Mouse (Mus musculus): Measurements from ENCODE around the gene Irf2bpl. TPM values are rescaled to one million over a fixed set of nuclear protein-coding genes. Genes with fewer than 3 reads are reported as not detected.
A peak's percentile ranks its signal among the peaks of the same experiment; 100 is the strongest.

Gene Irf2bpl
- 20.3 and 34.2 TPM in 2 replicates for polyA plus RNA-seq (2016; fragmentation: Nextera tagmentation; extraction: Ambion mirVana)

DNA sequence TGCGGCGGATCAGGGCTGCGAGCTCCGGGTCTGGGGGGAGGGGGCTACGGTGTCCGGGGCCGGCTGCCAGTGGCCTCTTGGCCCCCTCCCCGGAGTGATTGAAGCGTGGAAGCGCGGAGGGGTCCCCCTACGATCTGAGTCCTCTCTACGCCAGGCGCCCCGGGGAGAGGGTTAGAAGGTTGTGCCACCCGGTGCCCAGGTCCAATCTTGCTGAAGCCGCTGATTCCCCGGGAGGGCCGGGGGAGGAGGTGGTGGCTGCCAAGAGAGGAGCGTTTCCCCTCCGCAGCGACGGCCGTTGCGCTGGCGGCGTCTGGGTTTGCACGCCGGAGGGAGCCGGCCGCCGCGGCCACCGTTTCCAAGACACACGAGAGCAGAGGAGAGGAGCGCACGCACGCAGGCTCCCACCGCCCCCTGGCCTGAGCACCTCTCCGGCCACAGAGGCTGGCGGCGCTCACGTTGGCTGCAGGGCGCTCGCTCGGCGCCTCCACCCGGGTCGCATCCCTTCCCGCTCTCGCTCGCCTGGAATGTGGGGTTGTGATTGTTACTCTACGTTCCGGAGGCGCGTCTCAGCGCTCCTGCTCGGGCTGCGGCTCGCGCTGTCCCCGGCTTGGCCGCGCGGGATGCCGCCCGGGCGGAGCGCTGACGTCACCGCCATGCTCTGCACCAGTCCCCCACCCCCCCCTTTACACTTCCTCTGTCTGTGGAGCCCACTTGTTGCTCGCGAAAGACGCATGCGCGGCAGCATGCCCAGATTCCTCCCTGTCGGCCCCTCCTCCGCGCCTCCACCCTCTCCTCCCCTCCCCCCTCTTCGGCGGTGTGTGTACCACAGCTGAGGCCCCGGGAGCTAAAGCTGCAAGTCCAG lies at the start of gene Irf2bpl:
TSS of gene Irf2bpl (minus strand) at position 602 of the 862 bp plus-strand sequence.
- Histone ChIP-seq H3K36me3 (peaks cover 17% of the 10 kb centered on the region), H3K27ac (peak within 1 kb of the TSS; percentile 95), H3K4me1 (replicated peaks) (peaks cover 92% of the 10 kb centered on the region), H3K27me3 (ENCODE audit: insufficient read depth, poor library complexity, severe bottlenecking) (peaks cover 33% of the 10 kb centered on the region), H3K9me3 (no peaks in the 10 kb centered on the region), H3K4me3 (peak within 1 kb of the TSS; percentile 79)
- under 1% methylated on average over 82 of the region's 82 CpGs for WGBS
- peak; percentile 98 for DNase-seq (ENCODE audit: low spot score)

GRCm38 (mm10) chr12:86932575-86932952 lies 48.0 kb upstream of the Irf2bpl start:
- H3K4me3 ChIP-seq = no peak overlapping the region
- no peaks in the 10 kb centered on the region for H3K27me3 ChIP-seq (ENCODE audit: insufficient read depth, poor library complexity, severe bottlenecking)
- DNase-seq (ENCODE audit: low spot score) = peak; percentile 42
- peaks cover 20% of the 10 kb centered on the region for H3K4me1 ChIP-seq (replicated peaks)
- peak overlapping the region; percentile 57 for H3K27ac ChIP-seq
- H3K9me3 ChIP-seq = peaks cover 10% of the 10 kb centered on the region; the same call in 1 of the 2 replicates
- H3K36me3 ChIP-seq = no peaks in the 10 kb centered on the region
- 8% methylated on average over 6 of the region's 6 CpGs for WGBS

- no peaks in the 10 kb centered on the region for H3K36me3 ChIP-seq
- 9% methylated on average over 7 of the region's 7 CpGs for WGBS
- no peaks in the 10 kb centered on the region for H3K27me3 ChIP-seq (ENCODE audit: insufficient read depth, poor library complexity, severe bottlenecking)
- H3K9me3 ChIP-seq = peaks cover 10% of the 10 kb centered on the region; the same call in 1 of the 2 replicates
- peak overlapping the region; percentile 57 for H3K27ac ChIP-seq
- peak; percentile 26 for DNase-seq (ENCODE audit: low spot score)
- H3K4me1 ChIP-seq (replicated peaks) = peaks cover 20% of the 10 kb centered on the region
- H3K4me3 ChIP-seq = no peak overlapping the region
Measured at GRCm38 (mm10) chr12:86931919-86932574, 47.4 kb upstream of the Irf2bpl start.

DNA sequence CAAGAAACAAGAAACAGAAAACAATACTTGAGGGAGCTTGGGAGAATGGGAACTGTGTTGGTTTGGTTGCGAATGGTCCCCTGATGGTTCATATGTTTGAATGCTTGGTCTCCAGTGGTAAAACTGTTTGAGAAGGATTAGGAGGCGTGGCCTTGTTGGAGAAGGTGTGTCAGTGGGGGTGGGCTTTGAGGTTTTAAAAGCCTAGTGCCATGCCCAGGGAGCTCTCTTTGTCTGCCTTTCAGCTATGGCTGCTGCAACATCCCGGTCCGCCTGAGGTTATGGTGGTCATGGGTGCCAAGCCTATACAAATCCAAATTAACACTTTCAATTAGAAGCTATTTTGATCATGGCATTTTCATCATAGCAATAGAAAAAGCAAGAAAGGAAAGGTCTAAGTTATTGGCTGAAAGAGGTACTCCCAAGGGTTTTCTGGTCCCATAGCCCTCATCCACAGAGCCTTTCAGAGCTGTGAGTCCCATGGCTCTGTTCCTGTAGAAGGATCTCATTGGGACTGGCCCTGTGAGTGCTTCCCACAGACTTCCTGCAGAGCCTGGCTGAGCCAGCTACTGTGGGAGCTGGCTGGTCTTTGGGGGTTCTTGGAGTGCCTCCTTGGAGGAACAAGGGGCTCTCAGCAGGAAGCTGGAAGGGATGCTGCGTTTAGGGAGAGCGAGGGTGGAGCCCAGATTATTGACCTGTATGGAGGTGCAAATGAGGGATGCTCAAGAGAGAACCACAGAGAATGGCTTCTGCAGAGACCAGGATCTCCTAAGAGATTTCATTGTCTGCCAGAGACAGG lies 46.5 kb upstream of the Irf2bpl start:
- H3K27me3 ChIP-seq (ENCODE audit: insufficient read depth, poor library complexity, severe bottlenecking) = no peaks in the 10 kb centered on the region
- H3K9me3 ChIP-seq = peaks cover 10% of the 10 kb centered on the region; the same call in 1 of the 2 replicates
- H3K36me3 ChIP-seq = no peaks in the 10 kb centered on the region
- WGBS = 68% methylated on average over 6 of the region's 6 CpGs
- peaks cover 20% of the 10 kb centered on the region for H3K4me1 ChIP-seq (replicated peaks)
- no peak overlapping the region for H3K4me3 ChIP-seq
- no peak for DNase-seq (ENCODE audit: low spot score)
- H3K27ac ChIP-seq = peak overlapping the region; percentile 57

DNA sequence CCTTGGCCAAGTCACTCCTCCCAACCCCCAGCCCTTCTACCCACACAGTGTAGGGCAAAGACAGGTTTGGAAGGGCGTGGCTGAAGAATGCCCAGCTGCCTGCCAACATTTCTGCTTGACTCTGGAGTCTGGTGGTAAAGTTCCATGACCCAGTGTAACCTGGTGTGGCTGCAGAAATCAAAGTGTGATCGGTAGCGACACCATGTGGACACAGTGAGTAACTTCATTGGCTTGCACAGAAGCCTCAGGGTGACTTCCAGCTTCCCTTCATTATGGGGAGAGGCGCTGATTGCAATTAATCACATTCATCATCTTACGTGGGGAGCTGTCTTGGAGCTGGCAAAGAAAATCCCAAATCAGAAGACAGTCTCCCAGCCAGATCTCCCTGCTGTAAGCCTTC lies 39.2 kb upstream of the Irf2bpl start:
- WGBS = 7% methylated on average over 5 of the region's 5 CpGs
- peaks cover 21% of the 10 kb centered on the region for H3K4me1 ChIP-seq (replicated peaks)
- H3K27me3 ChIP-seq (ENCODE audit: insufficient read depth, poor library complexity, severe bottlenecking) = no peaks in the 10 kb centered on the region
- DNase-seq (ENCODE audit: low spot score) = peak; percentile 68
- no peak overlapping the region for H3K27ac ChIP-seq
- no peak overlapping the region for H3K4me3 ChIP-seq
- H3K9me3 ChIP-seq = peaks cover 10% of the 10 kb centered on the region; the same call in 1 of the 2 replicates
- no peaks in the 10 kb centered on the region for H3K36me3 ChIP-seq

GRCm38 (mm10) chr12:86918983-86919722 lies 34.6 kb upstream of the Irf2bpl start:
- H3K9me3 ChIP-seq = no peaks in the 10 kb centered on the region
- peaks cover 12% of the 10 kb centered on the region for H3K27me3 ChIP-seq (ENCODE audit: insufficient read depth, poor library complexity, severe bottlenecking)
- H3K36me3 ChIP-seq = no peaks in the 10 kb centered on the region
- H3K4me3 ChIP-seq = no peak overlapping the region
- DNase-seq (ENCODE audit: low spot score) = no peak
- peak overlapping the region; percentile 84 for H3K27ac ChIP-seq
- H3K4me1 ChIP-seq (replicated peaks) = peaks cover 62% of the 10 kb centered on the region
- WGBS = 84% methylated on average over 17 of the region's 17 CpGs

DNA sequence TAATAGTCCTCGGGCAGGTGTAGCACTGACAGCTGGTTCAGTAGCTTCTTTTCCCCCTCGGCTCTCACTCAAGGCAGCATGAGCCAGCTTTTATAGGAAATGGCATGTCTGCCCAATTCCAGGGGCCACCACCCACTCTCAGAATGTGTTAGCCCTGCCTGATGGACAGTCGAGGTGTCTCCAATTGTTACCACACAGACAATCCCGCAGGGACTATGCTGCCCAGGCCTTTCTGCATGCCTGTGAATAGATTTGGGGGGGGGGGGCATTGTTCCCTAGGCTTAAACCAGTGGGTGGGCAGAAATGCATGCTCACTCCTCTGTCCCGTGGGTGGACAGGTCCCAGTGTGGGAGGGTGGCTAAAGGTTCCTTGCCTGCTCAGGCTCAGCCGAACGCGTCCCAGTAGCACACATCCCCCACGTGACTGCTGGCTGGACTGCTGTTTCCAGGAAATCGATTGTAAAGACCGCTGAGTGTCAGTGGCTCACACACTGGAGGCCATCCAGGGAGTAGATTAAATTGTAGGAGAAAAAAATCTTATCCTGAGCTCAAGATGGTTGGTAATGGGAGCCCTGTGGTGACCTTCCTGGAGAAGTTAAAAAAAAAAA lies 33.9 kb upstream of the Irf2bpl start:
- no peak overlapping the region for H3K4me3 ChIP-seq
- no peaks in the 10 kb centered on the region for H3K9me3 ChIP-seq
- peak; percentile 42 for DNase-seq (ENCODE audit: low spot score)
- no peaks in the 10 kb centered on the region for H3K36me3 ChIP-seq
- H3K27me3 ChIP-seq (ENCODE audit: insufficient read depth, poor library complexity, severe bottlenecking) = peaks cover 18% of the 10 kb centered on the region
- peaks cover 65% of the 10 kb centered on the region for H3K4me1 ChIP-seq (replicated peaks)
- WGBS = 28% methylated on average over 11 of the region's 11 CpGs
- peak overlapping the region; percentile 84 for H3K27ac ChIP-seq

DNA sequence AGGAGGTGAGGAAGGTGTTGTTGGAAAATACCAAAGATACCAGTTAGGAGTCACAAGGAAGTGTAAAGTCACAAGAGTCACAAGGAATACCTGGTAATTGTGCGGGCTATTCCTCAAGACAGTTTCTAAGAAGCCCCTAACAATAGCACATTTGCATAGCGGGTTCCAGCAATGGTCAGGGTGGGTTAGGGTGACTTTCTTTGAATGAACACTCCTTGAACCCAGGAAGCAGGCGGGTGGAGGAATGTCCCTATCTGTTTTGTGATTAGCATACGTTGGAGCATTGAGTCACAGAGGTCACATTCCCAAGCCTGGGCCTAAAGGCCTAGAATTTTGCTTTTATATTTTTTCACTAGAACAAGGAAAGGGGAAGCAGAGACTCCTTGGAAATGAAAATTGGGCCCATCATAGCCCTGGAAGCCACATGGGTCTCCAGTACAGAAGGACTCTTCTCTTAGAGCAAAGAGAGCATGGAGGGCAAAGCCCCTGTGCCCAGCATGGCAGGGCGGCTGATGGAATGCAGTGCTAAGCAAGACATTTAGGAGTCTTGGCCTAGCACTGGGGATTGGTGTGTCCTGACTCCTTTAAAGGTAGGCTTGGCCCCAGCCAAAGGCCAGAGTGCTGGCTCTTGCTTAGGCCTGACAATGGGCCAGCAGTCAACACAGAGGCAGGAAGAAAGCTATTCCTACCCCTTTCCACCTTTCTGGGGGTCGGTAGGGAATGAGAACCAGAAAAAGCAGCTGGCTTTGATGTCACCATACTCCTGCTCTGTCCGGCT lies 32.4 kb upstream of the Irf2bpl start:
- Histone ChIP-seq H3K27ac (peak overlapping the region; percentile 84), H3K27me3 (ENCODE audit: insufficient read depth, poor library complexity, severe bottlenecking) (peaks cover 25% of the 10 kb centered on the region), H3K4me3 (no peak overlapping the region), H3K9me3 (no peaks in the 10 kb centered on the region), H3K4me1 (replicated peaks) (peaks cover 64% of the 10 kb centered on the region), H3K36me3 (no peaks in the 10 kb centered on the region)
- no peak for DNase-seq (ENCODE audit: low spot score)
- 77% methylated on average over 7 of the region's 7 CpGs for WGBS

- Histone ChIP-seq H3K27me3 (ENCODE audit: insufficient read depth, poor library complexity, severe bottlenecking) (peaks cover 32% of the 10 kb centered on the region), H3K27ac (0 out of 2 replicates have a peak overlapping the region, but pooled peaks have one; percentile 35), H3K4me3 (no peak overlapping the region), H3K9me3 (no peaks in the 10 kb centered on the region), H3K4me1 (replicated peaks) (peaks cover 73% of the 10 kb centered on the region), H3K36me3 (no peaks in the 10 kb centered on the region)
- WGBS = 80% methylated on average over 7 of the region's 7 CpGs
- no peak for DNase-seq (ENCODE audit: low spot score)
Measured at GRCm38 (mm10) chr12:86915617-86916016, 31.0 kb upstream of the Irf2bpl start.

GRCm38 (mm10) chr12:86914756-86915155 lies 30.2 kb upstream of the Irf2bpl start:
- Histone ChIP-seq H3K4me3 (no peak overlapping the region), H3K9me3 (no peaks in the 10 kb centered on the region), H3K27me3 (ENCODE audit: insufficient read depth, poor library complexity, severe bottlenecking) (peaks cover 37% of the 10 kb centered on the region), H3K4me1 (replicated peaks) (peaks cover 77% of the 10 kb centered on the region), H3K27ac (peak overlapping the region; percentile 62), H3K36me3 (no peaks in the 10 kb centered on the region)
- WGBS = 75% methylated on average over 6 of the region's 6 CpGs
- no peak for DNase-seq (ENCODE audit: low spot score)

DNA sequence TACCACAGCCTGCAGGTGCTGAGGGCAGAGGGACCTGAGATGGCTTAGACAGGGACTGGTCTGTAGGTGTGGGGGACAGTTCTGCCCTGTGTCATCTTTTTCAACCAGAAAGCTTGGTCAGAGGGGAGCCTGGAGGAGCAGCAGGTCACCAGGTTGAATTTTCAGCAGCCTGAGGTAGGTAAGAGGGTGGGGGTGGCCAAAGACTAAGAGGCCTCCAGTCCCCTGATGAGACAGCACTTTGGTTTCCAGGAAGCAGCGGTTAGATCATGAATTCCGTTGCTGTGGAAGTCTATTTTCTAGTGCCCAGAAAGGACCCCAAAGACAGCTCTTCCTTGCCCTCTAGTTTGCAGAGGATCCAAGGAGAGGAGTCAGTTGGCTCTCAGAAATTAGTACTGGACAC lies 29.8 kb upstream of the Irf2bpl start:
- Histone ChIP-seq H3K27me3 (ENCODE audit: insufficient read depth, poor library complexity, severe bottlenecking) (peaks cover 38% of the 10 kb centered on the region), H3K27ac (peak overlapping the region; percentile 62), H3K9me3 (no peaks in the 10 kb centered on the region), H3K36me3 (no peaks in the 10 kb centered on the region), H3K4me1 (replicated peaks) (peaks cover 73% of the 10 kb centered on the region), H3K4me3 (no peak overlapping the region)
- WGBS = 60% methylated on average over 2 of the region's 2 CpGs
- no peak for DNase-seq (ENCODE audit: low spot score)
